Mouse (Mus musculus) testis, adult 2 months (tissue): ENCODE data around the gene Mllt11.

Source experiments
- CTCF ChIP-seq: fragments of 200-500 bp; IDR thresholded peaks from 2 replicates; pipeline ENCODE4 v1.5.1; 2012; ENCODE audit warnings: low read depth, mild to moderate bottlenecking, inconsistent platforms, low read length, moderate library complexity; ENCODE audit not compliant: control insufficient read depth, insufficient read depth, insufficient replicate concordance
- POLR2A ChIP-seq: fragments of 200-500 bp; IDR thresholded peaks from 2 replicates; pipeline ENCODE4 v1.6.1; 2012; ENCODE audit warnings: low read depth, mild to moderate bottlenecking, inconsistent platforms, low read length, moderate library complexity; ENCODE audit not compliant: control insufficient read depth

- no peak for TF ChIP-seq POLR2A
- TF ChIP-seq CTCF = no peak
Observed at GRCm38 (mm10) chr3:95179890-95180289, 52.1 kb downstream of the Mllt11 start.
